Mouse (Mus musculus): ENCODE results near the gene Dync1i1. TPM values are rescaled to one million over a fixed set of nuclear protein-coding genes. Genes with fewer than 3 reads are reported as not detected.

The Dync1i1 gene
- polyA plus RNA-seq, 1 experiment from 2014 or later = 29.5 TPM

DNA sequence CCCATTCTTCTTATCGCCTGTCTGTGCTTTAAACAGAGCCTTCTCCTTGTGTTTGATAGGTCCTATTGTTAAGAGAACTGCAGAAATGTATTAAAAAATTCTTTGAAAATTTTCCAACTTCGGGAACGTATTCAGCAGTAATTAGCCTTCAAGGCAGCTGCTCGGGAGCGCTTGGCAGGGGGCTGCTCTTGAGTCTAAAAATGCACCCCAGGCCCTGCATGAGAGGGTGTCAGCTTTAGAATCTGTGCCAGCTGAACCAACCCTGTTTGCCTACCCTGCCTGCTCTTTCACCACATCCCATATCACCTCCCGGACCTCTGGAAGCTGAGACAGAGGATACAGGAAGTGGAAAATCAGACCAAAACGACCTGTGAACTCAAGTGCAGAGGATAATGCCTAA, 267.6 kb downstream of the Dync1i1 start:
- H3K9me3 ChIP-seq = no peaks in the 10 kb centered on the region
- H3K36me3 ChIP-seq = no peaks in the 10 kb centered on the region
- H3K4me1 ChIP-seq (replicated peaks) = peaks cover 13% of the 10 kb centered on the region
- 36% methylated on average over 7 of the region's 7 CpGs for WGBS
- H3K27ac ChIP-seq (replicated peaks) = no peak overlapping the region
- no peaks in the 10 kb centered on the region for H3K27me3 ChIP-seq
- H3K4me2 ChIP-seq = no peak overlapping the region
- no peak for ATAC-seq (ENCODE audit: low FRiP score, low read depth)
- no peak overlapping the region for H3K4me3 ChIP-seq
- no peak overlapping the region for H3K9ac ChIP-seq

DNA sequence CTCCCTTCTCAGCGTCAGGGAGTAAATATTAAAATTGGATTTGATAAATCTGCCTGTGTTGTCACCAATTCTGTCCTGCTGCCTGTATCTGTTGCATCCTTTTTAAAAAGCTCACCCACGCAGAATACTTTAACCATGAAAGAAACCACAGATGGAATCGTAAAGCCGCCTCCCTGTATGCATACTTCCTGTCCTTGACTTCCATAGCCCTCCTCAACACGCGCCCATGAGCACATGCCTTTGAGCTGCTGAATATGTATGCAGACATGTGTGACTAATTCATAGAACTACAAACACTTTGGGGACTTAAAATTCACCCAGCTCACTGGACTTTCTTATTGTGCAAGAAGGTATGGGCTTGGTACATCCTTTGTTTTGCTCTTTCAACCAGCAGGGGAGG, 272.1 kb downstream of the Dync1i1 start:
- no peaks in the 10 kb centered on the region for H3K9me3 ChIP-seq
- ATAC-seq (ENCODE audit: low FRiP score, low read depth) = no peak
- no peaks in the 10 kb centered on the region for H3K36me3 ChIP-seq
- H3K27me3 ChIP-seq = no peaks in the 10 kb centered on the region
- no peak overlapping the region for H3K4me2 ChIP-seq
- H3K4me1 ChIP-seq (replicated peaks) = peaks cover under 1% of the 10 kb centered on the region; the same call in 1 of the 2 replicates
- H3K4me3 ChIP-seq = no peak overlapping the region
- WGBS = 37% methylated on average over 6 of the region's 6 CpGs
- H3K27ac ChIP-seq (replicated peaks) = no peak overlapping the region
- no peak overlapping the region for H3K9ac ChIP-seq

DNA sequence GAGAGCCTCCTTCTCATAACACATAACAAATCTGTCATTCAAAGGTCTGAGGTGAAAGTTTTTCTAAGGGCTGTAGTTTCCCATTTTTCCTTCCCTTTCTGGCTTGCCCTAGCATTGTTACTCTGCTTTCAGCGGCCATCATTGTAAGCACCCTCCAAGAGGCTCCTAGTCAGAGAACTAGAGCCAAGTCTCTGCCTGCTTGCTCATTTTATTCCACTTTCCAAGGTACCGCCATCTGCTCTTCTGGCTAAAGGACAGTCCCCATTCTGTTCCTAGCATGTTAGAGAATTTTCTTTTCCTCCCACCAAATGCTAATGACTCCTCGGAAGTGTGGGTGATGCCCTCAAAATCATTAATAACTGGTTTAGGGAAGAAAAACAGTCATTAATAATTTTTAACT, 276.6 kb downstream of the Dync1i1 start:
- Histone ChIP-seq H3K9me3 (no peaks in the 10 kb centered on the region), H3K4me2 (no peak overlapping the region), H3K27ac (replicated peaks) (no peak overlapping the region), H3K4me3 (no peak overlapping the region), H3K4me1 (replicated peaks) (peaks cover 7% of the 10 kb centered on the region; the same call in 1 of the 2 replicates), H3K9ac (no peak overlapping the region), H3K36me3 (no peaks in the 10 kb centered on the region), H3K27me3 (peaks cover 3% of the 10 kb centered on the region; the same call in 1 of the 2 replicates)
- no peak for ATAC-seq (ENCODE audit: low FRiP score, low read depth)
- WGBS = 70% methylated on average over 3 of the region's 3 CpGs

DNA sequence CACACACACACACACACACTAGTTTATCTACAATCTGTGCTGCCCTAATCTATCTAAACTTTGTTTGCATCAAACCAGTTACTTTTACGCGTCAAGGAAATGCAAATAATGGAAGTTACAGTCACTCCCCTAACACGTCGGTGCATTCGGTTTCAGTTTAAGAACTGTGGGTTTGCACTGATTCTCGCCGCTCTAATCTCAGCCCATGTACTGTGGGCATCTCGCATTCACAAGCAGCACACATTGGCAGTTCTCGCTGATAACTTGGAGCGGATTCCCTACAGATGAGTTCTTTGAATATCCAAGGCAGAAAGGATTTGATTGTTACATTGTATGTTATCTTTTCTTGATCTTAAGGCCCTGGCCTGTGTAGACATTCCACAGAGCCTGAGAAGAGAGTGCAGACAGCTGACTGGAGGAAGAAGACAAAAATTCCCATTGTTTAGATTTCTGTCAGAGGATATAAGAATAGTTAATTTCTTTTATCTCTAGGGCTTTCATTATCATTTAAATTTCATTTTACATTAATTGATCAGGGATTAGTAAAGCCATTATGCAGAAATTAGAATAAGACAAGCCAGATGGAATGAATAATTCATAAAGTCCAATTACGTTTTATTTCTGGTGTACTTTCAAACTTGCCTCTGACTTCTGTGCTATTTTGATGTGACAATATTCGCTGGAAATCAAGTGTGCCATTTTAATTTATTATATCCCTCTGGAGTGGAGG, 279.5 kb downstream of the Dync1i1 start:
- H3K27me3 ChIP-seq = peaks cover 5% of the 10 kb centered on the region; the same call in 1 of the 2 replicates
- no peak for ATAC-seq (ENCODE audit: low FRiP score, low read depth)
- H3K4me1 ChIP-seq (replicated peaks) = peaks cover 7% of the 10 kb centered on the region; the same call in 1 of the 2 replicates
- no peaks in the 10 kb centered on the region for H3K36me3 ChIP-seq
- no peak overlapping the region for H3K27ac ChIP-seq (replicated peaks)
- 62% methylated on average over 12 of the region's 12 CpGs for WGBS
- no peak overlapping the region for H3K9ac ChIP-seq
- H3K9me3 ChIP-seq = no peaks in the 10 kb centered on the region
- no peak overlapping the region for H3K4me3 ChIP-seq
- no peak overlapping the region for H3K4me2 ChIP-seq

DNA sequence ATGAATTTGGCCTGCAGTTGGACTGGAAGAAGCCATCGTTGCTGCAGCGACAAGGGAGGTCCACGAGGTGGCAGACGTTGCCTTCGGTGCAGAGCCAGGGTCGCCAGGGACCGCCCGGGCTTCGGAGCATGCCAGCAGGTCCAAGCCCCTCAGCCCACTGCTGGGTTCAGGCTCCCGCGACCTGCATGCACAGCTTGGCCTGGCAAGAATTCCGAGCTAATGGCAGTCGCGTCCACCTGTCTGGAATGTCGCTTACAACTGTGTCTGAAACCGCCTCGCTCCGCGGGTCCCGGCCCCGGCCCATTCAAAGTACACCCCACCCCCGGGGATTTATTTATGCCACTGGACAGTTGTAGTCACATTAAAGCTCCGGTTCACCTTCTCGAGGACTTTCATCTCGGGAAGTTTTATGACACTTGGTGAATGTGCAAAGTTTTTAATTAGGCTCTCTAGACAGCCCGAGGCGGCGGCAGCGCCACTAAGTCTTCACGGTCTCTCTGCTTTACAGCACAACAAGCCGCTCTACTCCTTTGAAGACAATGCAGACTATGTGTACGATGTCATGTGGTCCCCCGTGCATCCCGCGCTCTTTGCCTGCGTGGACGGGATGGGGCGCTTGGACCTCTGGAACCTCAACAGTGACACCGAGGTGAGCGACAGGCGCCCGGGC, 280.5 kb downstream of the Dync1i1 start:
- peak overlapping the region; percentile 59 for H3K4me3 ChIP-seq
- H3K4me1 ChIP-seq (replicated peaks) = peaks cover 7% of the 10 kb centered on the region; the same call in 1 of the 2 replicates
- peaks cover 5% of the 10 kb centered on the region; the same call in 1 of the 2 replicates for H3K27me3 ChIP-seq
- WGBS = 1% methylated on average over 42 of the region's 42 CpGs
- H3K36me3 ChIP-seq = no peaks in the 10 kb centered on the region
- ATAC-seq (ENCODE audit: low FRiP score, low read depth) = peak; percentile 95
- H3K4me2 ChIP-seq = peak overlapping the region; percentile 99
- H3K9ac ChIP-seq = peak overlapping the region; percentile 42
- no peak overlapping the region for H3K27ac ChIP-seq (replicated peaks)
- no peaks in the 10 kb centered on the region for H3K9me3 ChIP-seq

DNA sequence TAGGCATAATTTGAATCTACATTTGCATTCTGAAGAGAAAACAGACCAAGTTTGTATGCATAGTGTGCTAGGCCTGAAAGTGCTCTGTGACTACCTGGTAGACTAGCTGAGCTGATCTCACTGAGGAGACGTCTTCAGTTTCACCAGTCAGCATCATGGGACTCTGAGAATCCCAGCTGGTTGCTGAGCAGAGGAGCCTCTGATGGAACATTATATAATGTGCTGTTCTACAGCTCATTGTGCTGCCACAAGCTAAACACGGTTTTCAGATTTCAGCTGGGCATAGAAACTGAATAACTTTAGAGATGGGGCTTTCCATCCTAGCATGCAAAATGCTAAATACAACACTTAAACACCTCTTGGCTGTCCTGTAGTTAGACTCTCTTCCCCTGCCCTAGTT, 285.9 kb downstream of the Dync1i1 start:
- 0 out of 2 replicates have a peak, but pooled peaks cover 3% of the 10 kb centered on the region for H3K27me3 ChIP-seq
- H3K4me3 ChIP-seq = no peak overlapping the region
- H3K9ac ChIP-seq = no peak overlapping the region
- H3K9me3 ChIP-seq = no peaks in the 10 kb centered on the region
- no peak overlapping the region for H3K4me2 ChIP-seq
- no peaks in the 10 kb centered on the region for H3K36me3 ChIP-seq
- no peak for ATAC-seq (ENCODE audit: low FRiP score, low read depth)
- H3K27ac ChIP-seq (replicated peaks) = no peak overlapping the region
- H3K4me1 ChIP-seq (replicated peaks) = peaks cover under 1% of the 10 kb centered on the region; the same call in 1 of the 2 replicates
- WGBS = 83% methylated on average over 2 of the region's 2 CpGs

DNA sequence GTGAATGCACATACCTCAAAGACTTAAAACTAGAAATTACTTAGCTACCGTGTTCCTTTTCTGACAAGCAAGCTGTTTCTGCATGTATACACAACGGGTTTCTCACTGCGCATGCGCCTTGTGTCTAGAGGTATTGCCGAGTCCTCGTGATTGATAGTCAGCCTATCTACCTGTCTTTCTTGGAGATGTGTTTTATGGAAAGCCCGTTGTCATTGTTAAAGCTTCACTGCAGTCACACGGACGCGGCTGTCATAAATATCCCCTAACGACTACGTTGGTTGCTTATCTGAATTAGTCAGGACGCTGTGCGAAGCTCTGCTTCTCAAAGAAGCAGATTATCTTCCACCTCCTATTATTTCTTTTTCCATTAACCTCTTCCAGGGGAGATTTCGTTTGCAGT, 290.2 kb downstream of the Dync1i1 start:
- Histone ChIP-seq H3K36me3 (no peaks in the 10 kb centered on the region), H3K4me2 (peak overlapping the region; percentile 22; the same call in 1 of the 2 replicates), H3K27me3 (no peaks in the 10 kb centered on the region), H3K9me3 (no peaks in the 10 kb centered on the region), H3K4me1 (replicated peaks) (no peaks in the 10 kb centered on the region), H3K4me3 (peak overlapping the region; percentile 10; the same call in 1 of the 2 replicates), H3K27ac (replicated peaks) (no peak overlapping the region), H3K9ac (no peak overlapping the region)
- 0 out of 2 replicates have a peak, but pooled peaks have one; percentile 42 for ATAC-seq (ENCODE audit: low FRiP score, low read depth)
- WGBS = 66% methylated on average over 15 of the region's 15 CpGs

DNA sequence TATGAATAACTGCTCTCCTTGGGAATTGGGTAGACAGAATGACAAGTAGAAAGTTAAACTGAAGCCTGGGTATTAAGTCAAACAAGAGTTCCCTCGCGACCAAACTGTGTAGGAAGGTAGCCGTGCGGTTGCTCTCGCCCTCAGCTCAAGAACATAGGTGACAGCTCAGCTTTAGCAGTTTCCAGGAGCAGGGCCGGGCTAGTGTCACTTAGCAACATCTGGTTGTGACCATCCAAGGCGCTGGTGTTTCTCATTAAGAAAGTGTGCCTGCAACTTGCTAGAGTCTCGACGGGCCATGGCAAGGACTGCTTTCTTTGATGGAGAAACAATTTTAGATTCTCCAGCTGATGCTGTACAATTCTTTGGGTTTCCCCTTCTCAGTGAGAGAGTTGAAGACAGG, 291.5 kb downstream of the Dync1i1 start:
- 56% methylated on average over 9 of the region's 9 CpGs for WGBS
- no peak overlapping the region for H3K9ac ChIP-seq
- no peaks in the 10 kb centered on the region for H3K9me3 ChIP-seq
- no peaks in the 10 kb centered on the region for H3K4me1 ChIP-seq (replicated peaks)
- no peak overlapping the region for H3K4me2 ChIP-seq
- H3K27me3 ChIP-seq = no peaks in the 10 kb centered on the region
- H3K36me3 ChIP-seq = no peaks in the 10 kb centered on the region
- no peak overlapping the region for H3K27ac ChIP-seq (replicated peaks)
- no peak for ATAC-seq (ENCODE audit: low FRiP score, low read depth)
- H3K4me3 ChIP-seq = no peak overlapping the region

DNA sequence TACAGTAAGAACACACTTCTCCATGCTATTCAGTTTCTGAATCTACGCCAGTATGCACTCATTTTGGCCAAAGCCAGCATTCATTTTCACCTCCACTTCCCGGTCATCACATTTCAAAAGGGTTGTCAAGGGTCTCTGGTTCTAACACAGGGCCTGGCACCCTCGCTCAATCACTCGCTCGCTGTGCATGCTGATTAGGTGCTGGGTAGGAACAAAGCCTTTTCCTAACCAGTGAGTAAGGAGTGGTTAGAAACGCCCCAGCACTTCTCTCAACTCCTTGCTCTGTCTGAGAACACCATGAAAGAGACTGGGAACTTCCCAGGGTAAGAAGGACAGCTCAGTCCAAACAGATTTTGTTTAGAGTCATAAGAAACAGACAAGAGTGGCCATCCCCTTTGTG, 298.5 kb downstream of the Dync1i1 start:
- H3K27ac ChIP-seq (replicated peaks) = no peak overlapping the region
- no peaks in the 10 kb centered on the region for H3K9me3 ChIP-seq
- H3K4me2 ChIP-seq = no peak overlapping the region
- no peaks in the 10 kb centered on the region for H3K36me3 ChIP-seq
- H3K27me3 ChIP-seq = no peaks in the 10 kb centered on the region
- H3K4me3 ChIP-seq = no peak overlapping the region
- ATAC-seq (ENCODE audit: low FRiP score, low read depth) = no peak
- no peak overlapping the region for H3K9ac ChIP-seq
- no peaks in the 10 kb centered on the region for H3K4me1 ChIP-seq (replicated peaks)
- WGBS = 30% methylated on average over 6 of the region's 6 CpGs

DNA sequence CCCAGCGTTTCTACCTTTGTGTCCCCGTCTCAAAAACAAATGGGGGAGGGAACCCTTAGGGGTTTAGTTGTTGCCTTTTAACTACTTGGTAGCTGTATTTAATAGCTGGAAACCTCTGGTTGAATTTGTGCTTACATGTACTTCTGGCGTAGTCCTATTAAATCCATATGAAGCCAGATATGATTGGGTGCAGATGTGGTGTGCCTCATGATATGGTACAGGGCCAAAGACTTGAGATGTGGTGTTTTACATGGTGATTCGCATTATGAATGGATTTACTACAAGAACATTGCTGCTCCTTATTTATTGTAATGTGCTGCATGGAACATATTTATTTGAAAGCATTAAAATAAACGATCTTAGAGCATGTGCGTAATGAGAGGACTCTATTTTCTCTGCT, 302.2 kb downstream of the Dync1i1 start:
- Histone ChIP-seq H3K9me3 (no peaks in the 10 kb centered on the region), H3K27me3 (no peaks in the 10 kb centered on the region), H3K9ac (no peak overlapping the region), H3K4me3 (no peak overlapping the region), H3K36me3 (no peaks in the 10 kb centered on the region), H3K27ac (replicated peaks) (no peak overlapping the region), H3K4me1 (replicated peaks) (no peaks in the 10 kb centered on the region), H3K4me2 (no peak overlapping the region)
- WGBS = 84% methylated on average over 6 of the region's 6 CpGs
- ATAC-seq (ENCODE audit: low FRiP score, low read depth) = no peak

DNA sequence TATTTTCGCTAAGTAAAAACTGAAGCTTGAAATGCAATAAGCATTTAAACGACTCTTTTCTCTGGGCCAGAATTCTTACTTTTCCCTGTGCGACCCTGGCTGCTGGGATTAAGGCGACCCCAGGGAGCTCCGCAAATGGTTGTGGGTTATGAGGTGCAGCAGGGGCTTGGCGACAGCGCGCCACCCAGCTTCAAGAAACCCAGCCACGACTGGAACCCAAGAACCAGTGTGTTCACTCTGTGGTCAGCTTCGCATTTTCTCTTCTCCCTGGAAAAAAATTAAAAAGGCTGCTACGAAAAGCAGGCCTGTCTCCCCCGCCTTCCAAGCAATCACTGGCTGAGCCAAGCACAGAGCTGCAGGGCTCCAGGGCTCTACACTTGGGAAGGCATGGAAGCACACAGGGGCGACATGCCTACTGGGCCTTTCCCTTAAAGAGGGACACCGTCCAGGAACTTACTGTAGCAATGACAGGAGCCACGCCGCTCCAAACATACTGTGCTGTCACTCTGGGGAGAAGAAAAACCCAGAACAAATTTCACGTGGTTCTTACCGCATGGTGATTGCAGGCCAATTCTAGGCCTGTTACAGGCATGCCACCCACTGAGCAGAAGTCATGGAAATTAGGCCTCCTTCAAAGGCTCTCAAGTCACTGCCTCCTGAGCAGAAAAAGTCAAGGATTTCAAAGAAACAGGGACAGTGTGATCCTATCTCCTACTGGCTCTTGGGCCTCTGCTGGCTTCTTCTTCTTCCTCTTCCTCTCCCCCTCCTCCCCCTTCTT, 313.5 kb downstream of the Dync1i1 start:
- Histone ChIP-seq H3K4me1 (replicated peaks) (peaks cover 6% of the 10 kb centered on the region; the same call in 1 of the 2 replicates), H3K9ac (no peak overlapping the region), H3K36me3 (no peaks in the 10 kb centered on the region), H3K27ac (replicated peaks) (no peak overlapping the region), H3K27me3 (no peaks in the 10 kb centered on the region), H3K9me3 (no peaks in the 10 kb centered on the region), H3K4me3 (no peak overlapping the region), H3K4me2 (no peak overlapping the region)
- WGBS = 33% methylated on average over 18 of the region's 18 CpGs
- ATAC-seq (ENCODE audit: low FRiP score, low read depth) = no peak
